Mouse (Mus musculus) cerebellum, adult 2 months (tissue): Measurements from ENCODE around the gene Tmem269.

Source experiments
- CTCF ChIP-seq: fragments of 200-500 bp; IDR thresholded peaks from 2 replicates; pipeline ENCODE4 v1.5.1; 2011; ENCODE audit warnings: low read depth, mild to moderate bottlenecking, control low read depth, low read length, moderate library complexity, borderline replicate concordance; ENCODE audit not compliant: insufficient read depth
- POLR2A ChIP-seq: fragments of 200-500 bp; IDR thresholded peaks from 2 replicates; pipeline ENCODE4 v1.6.1; 2011; ENCODE audit warnings: low read length, control low read depth, borderline replicate concordance; ENCODE audit not compliant: insufficient read depth

GRCm38 (mm10) chr4:119225719-119226118 is 7.7 kb upstream of the Tmem269 start:
- TF ChIP-seq POLR2A = no peak
- no peak for TF ChIP-seq CTCF
